8 mouse cellular contexts compared by ENCODE assay signal in the genomic region with DNA sequence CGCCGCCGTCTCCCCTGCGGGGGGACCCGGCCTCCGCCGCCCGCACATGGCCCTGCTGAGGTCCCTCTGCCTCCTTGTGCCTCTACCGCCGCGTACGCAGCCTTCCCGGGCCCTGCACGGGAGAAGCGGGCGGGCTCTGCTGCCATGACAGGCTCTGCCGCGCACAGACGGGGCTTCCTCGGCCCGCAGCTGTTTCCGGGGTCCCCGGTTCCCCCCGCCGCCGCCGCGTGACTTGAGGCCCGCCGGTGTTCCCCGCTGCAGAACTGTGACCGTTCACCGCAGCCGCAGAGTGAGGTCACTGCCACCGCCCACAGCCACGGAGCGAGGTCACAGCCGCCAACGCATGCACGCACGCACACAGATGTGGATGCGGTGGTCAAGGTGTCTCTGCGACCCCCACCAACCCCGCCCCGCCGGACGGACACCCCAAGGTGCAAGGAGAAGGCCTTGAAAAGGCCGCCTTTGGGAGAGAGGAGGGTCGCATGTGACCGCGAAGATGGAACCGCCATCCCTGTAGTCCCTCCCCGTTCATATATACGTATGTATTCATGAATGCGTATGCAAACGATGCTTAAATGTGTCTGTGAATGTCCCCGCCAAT.
A peak's percentile ranks its signal among the peaks of the same experiment; 100 is the strongest.
DNase-seq lines count a peak whose midpoint lies in the region; ATAC-seq lines count a peak whose summit lies in the region.

No protein-coding gene starts in this region.

- no peaks in the 10 kb centered on the region for H3K27me3 ChIP-seq in hindbrain, embryonic 16.5 days (replicated peaks; ENCODE audit: control insufficient read depth, insufficient read depth, low read length)

- peak overlapping the region; percentile 77 for H3K4me3 ChIP-seq in hindbrain, embryonic 16.5 days (ENCODE audit: low read length)

- H3K4me1 ChIP-seq in hindbrain, embryonic 16.5 days (ENCODE audit: control insufficient read depth, insufficient read depth, low read depth, low read length): no peaks in the 10 kb centered on the region

- WGBS in hindbrain, embryonic 16.5 days: 5% methylated on average over 57 of the region's 57 CpGs

- peak; percentile 70 to 81 for DNase-seq in adrenal gland, adult (ENCODE audit: inconsistent age in 2 of 2, low spot score in 1 of 2)
- peak; percentile 50 for DNase-seq in gastrocnemius, postnatal 10 days
- peak; percentile 37 for DNase-seq in left cerebral cortex, adult 11 months (ENCODE audit: low spot score)
- peak; percentile 43 for DNase-seq in lung, postnatal 10 days
- peak; percentile 59 for DNase-seq in ovary, postnatal 36 days (ENCODE audit: low spot score)
- DNase-seq in thymus, postnatal 36 days: peak; percentile 12 to 28

- H3K4me2 ChIP-seq in hindbrain, embryonic 16.5 days (ENCODE audit: low read length): peak overlapping the region; percentile 57

- ATAC-seq in common myeloid progenitor, adult 5-6 weeks (replicated peaks; ENCODE audit: low read depth, poor library complexity, severe bottlenecking): peak; percentile 89
- peak; percentile 96 for ATAC-seq in hindbrain, embryonic 16.5 days

- H3K36me3 ChIP-seq in hindbrain, embryonic 16.5 days (ENCODE audit: control insufficient read depth, insufficient read depth, low read length): no peaks in the 10 kb centered on the region; the same call in 1 of the 2 replicates

- no peaks in the 10 kb centered on the region for H3K9me3 ChIP-seq in hindbrain, embryonic 16.5 days (ENCODE audit: control insufficient read depth, low read length)

- H3K27ac ChIP-seq in hindbrain, embryonic 16.5 days (ENCODE audit: low read depth, low read length): peak overlapping the region; percentile 85

- peak overlapping the region; percentile 89 for H3K9ac ChIP-seq in hindbrain, embryonic 16.5 days (ENCODE audit: low read depth, low read length)

Comparison
In these comparisons a context has a peak if more than half of its experiments do, and no peak if none do; other contexts are left out.
1. Peak in every context shown above with its lines: DNase-seq, ATAC-seq, H3K4me3 ChIP-seq and H3K27ac ChIP-seq.
2. DNase-seq: peak in every context shown above with its lines; median percentile 76 in adrenal gland, adult; 59 in ovary, postnatal 36 days; 50 in gastrocnemius, postnatal 10 days; 43 in lung, postnatal 10 days; 37 in left cerebral cortex, adult 11 months; 20 in thymus, postnatal 36 days.